Mouse (Mus musculus) embryonic facial prominence, embryonic 14.5 days (tissue): Measurements from ENCODE around the gene Gtf2a2. TPM values are rescaled to one million over a fixed set of nuclear protein-coding genes. Genes with fewer than 3 reads are reported as not detected.

Source experiments
- ATAC-seq: fragments of 200-750 bp; cut with Nextera tagmentation; 2 replicates; pipeline ENCODE4 v1.8.0; 2017; ENCODE audit warnings: low read depth, moderate number of reproducible peaks, moderate TSS enrichment
- DNase-seq: peaks from one replicate; pipeline ENCODE4 v3.0.0-alpha.2; 2015; ENCODE audit warnings: low spot score
- H3K27ac ChIP-seq: fragments of 300-500 bp; sonication (generic); replicated peaks from 2 replicates; pipeline ENCODE4 v1.5.1; 2014; ENCODE audit warnings: low read depth, mild to moderate bottlenecking, low read length, moderate library complexity
- H3K27me3 ChIP-seq: fragments of 300-500 bp; sonication (generic); replicated peaks from 2 replicates; pipeline ENCODE4 v1.6.1; 2014; ENCODE audit warnings: low read length; ENCODE audit not compliant: control insufficient read depth, insufficient read depth
- H3K36me3 ChIP-seq: fragments of 300-500 bp; sonication (generic); 2 replicates; pipeline ENCODE4 v1.6.1; 2014; ENCODE audit warnings: low read length, mixed read lengths; ENCODE audit not compliant: control insufficient read depth, insufficient read depth
- H3K4me1 ChIP-seq: fragments of 300-500 bp; sonication (generic); 2 replicates; pipeline ENCODE4 v1.6.1; 2014; ENCODE audit warnings: antibody characterized with exemption, low read length; ENCODE audit not compliant: control insufficient read depth, insufficient read depth
- H3K4me2 ChIP-seq: fragments of 300-500 bp; sonication (generic); 2 replicates; pipeline ENCODE4 v1.6.1; 2014; ENCODE audit warnings: low read depth, mild to moderate bottlenecking, low read length, moderate library complexity, mixed read lengths
- H3K4me3 ChIP-seq: fragments of 300-500 bp; sonication (generic); 2 replicates; pipeline ENCODE4 v1.5.1; 2014; ENCODE audit warnings: low read depth, mild to moderate bottlenecking, low read length
- H3K9ac ChIP-seq: fragments of 300-500 bp; sonication (generic); 2 replicates; pipeline ENCODE4 v1.6.1; 2014; ENCODE audit warnings: low read depth, mild to moderate bottlenecking, low read length, moderate library complexity, mixed read lengths
- H3K9me3 ChIP-seq: fragments of 300-500 bp; sonication (generic); 2 replicates; pipeline ENCODE4 v1.6.1; 2016; ENCODE audit warnings: low read length; ENCODE audit not compliant: control insufficient read depth
- WGBS: fragments of 180-500 bp; shearing (Covaris S2); extraction: QIAGEN DNeasy Blood & Tissue Kit; methylation state at CpG from one replicate; pipeline ENCODE4 v1.1.7; 2014; 5-methylcytosine and 5-hydroxymethylcytosine counted together
- polyA plus RNA-seq: library from polyadenylated mRNA; unstranded; fragments of >200 nt; fragmentation: Nextera tagmentation; extraction: Ambion mirVana; gene quantifications from 2 replicates; pipeline ENCODE4 v1.2.1, GENCODE M21; 2014

The Gtf2a2 gene
- polyA plus RNA-seq, 1 experiment from 2014 or later, result 192 TPM

DNA sequence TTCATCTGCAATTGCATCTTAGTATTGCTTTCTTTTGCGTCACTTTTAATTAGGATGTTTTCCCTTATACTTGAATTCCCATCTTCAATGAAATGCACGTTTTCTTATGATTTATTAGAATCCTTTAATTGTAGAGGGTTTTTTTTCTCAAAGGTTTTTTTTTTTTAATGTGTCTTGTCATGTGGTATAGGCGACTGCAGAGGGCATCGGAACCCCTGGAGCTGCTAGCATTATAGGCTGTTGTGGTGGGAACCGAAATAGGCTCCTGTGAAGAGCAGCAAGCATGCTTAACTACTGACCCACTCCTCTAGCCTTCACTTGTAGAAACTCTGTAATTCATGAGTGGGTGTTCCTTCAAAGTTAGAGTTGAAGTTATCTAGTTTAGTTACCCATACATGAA lies 22.0 kb upstream of the Gtf2a2 start:
- H3K4me2 ChIP-seq, result peak overlapping the region; percentile 77
- ATAC-seq, result no peak
- peak overlapping the region; percentile 96; the same call in 1 of the 2 replicates for H3K27ac ChIP-seq
- H3K9me3 ChIP-seq, result no peaks in the 10 kb centered on the region
- 8% methylated on average over 5 of the region's 5 CpGs for WGBS
- DNase-seq, result peak; percentile 20
- H3K4me3 ChIP-seq, result peak overlapping the region; percentile 99
- peaks cover 5% of the 10 kb centered on the region; the same call in 1 of the 2 replicates for H3K4me1 ChIP-seq
- H3K9ac ChIP-seq, result peak overlapping the region; percentile 99
- H3K27me3 ChIP-seq, result no peaks in the 10 kb centered on the region
- H3K36me3 ChIP-seq, result peaks cover 20% of the 10 kb centered on the region; the same call in 1 of the 2 replicates

DNA sequence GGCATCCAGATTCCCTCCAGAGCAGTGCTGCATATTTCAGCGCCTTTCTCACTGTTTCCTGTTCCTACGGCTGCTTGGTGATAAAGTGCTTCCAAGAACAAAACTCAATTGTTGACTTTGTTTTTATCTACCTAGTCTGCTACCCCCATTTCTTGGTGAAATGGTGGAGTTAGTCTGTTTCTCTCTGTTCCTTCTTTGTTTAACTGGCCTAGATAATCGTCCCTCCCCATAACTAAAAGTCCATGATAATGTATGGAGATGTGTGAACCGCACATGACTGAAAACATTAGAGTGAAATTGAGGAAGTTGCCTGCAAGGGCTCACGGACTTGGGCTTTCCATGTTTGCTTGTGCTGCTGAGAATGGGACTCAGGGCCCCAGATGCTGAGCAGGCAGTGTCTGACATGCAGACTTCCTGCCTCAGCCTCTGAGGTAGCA lies 19.5 kb upstream of the Gtf2a2 start:
- Histone ChIP-seq H3K4me1 (peaks cover 5% of the 10 kb centered on the region; the same call in 1 of the 2 replicates), H3K27ac (no peak overlapping the region), H3K4me2 (no peak overlapping the region), H3K9ac (no peak overlapping the region), H3K27me3 (no peaks in the 10 kb centered on the region), H3K9me3 (no peaks in the 10 kb centered on the region), H3K36me3 (peaks cover 42% of the 10 kb centered on the region), H3K4me3 (no peak overlapping the region)
- WGBS, result 69% methylated on average over 5 of the region's 5 CpGs
- ATAC-seq (no peak), DNase-seq (no peak)

DNA sequence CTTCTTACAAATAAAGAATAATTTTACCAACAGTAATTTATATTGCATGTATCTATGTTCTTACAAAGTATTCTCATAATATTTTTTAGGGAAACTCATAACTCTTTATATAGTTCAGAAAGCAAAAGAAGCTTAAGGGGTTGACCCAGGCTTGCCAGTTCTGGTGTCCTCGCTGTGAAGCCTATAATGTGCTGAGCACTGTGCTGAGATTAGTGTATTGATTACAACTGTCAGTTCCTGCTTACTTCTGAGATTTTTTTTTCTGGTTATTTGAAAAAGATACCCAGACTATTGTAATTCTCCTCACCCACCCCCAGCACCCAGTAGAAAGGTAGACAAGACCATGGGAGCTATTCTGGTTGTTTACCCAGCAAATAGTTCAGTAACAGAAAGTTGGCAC lies 18.9 kb upstream of the Gtf2a2 start:
- Histone ChIP-seq H3K36me3 (peaks cover 48% of the 10 kb centered on the region), H3K27ac (no peak overlapping the region), H3K4me2 (no peak overlapping the region), H3K4me3 (no peak overlapping the region), H3K27me3 (no peaks in the 10 kb centered on the region), H3K9ac (no peak overlapping the region), H3K9me3 (no peaks in the 10 kb centered on the region), H3K4me1 (peaks cover 5% of the 10 kb centered on the region; the same call in 1 of the 2 replicates)
- ATAC-seq, result no peak
- no peak for DNase-seq
- 80% methylated on average over 1 of the region's 1 CpGs for WGBS

DNA sequence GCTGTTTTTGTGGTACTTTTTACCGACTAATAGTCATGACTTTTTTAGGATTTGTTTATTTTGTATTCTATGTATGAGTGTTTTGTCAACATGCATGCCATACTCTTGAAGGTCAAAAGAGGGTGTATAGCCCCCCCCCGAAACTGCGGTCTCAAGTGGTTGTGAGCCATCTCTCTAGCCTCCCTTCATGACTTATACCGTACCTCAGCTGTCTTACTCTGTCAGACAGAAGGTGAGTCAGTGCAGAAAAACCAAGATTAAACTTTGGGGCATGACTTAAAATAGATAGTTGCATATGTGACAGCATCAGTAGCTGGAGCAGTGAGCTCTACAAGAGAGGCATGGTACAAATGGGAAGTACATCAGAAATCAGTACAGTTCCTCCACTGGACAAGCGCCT lies 17.8 kb upstream of the Gtf2a2 start:
- 91% methylated on average over 5 of the region's 5 CpGs for WGBS
- peaks cover 59% of the 10 kb centered on the region for H3K36me3 ChIP-seq

DNA sequence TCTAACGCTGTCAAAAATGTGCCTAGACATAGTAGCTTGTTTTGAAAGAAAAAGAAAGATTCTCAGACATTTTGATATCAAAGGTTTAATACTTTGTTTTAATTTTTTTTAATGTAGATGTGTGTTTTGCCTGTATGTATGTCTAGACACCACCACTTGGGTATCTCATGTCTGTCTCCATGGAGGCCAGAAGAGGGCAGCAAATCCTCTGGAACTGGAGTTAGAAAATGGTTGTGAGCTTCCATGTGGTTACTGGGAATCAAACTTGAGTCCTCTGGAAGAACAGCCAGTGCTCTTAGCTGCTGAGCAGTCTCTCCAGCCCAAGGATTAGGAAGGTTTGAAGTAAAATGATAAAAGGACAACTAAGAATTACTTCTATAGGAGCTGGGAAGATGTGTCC lies 13.0 kb upstream of the Gtf2a2 start:
- peaks cover 93% of the 10 kb centered on the region for H3K36me3 ChIP-seq
- no peaks in the 10 kb centered on the region for H3K9me3 ChIP-seq
- no peaks in the 10 kb centered on the region for H3K4me1 ChIP-seq
- DNase-seq (no peak), ATAC-seq (no peak)
- no peak overlapping the region for H3K4me3 ChIP-seq
- no peak overlapping the region for H3K27ac ChIP-seq
- H3K4me2 ChIP-seq, result no peak overlapping the region
- H3K9ac ChIP-seq, result no peak overlapping the region
- no peaks in the 10 kb centered on the region for H3K27me3 ChIP-seq
- WGBS, result 79% methylated on average over 1 of the region's 1 CpGs

More for the DNA sequence above, 17.8 kb upstream of the Gtf2a2 start:
- H3K4me2 ChIP-seq, result no peak overlapping the region
- peaks cover 5% of the 10 kb centered on the region; the same call in 1 of the 2 replicates for H3K4me1 ChIP-seq
- no peak overlapping the region for H3K4me3 ChIP-seq
- H3K27me3 ChIP-seq, result no peaks in the 10 kb centered on the region
- no peaks in the 10 kb centered on the region for H3K9me3 ChIP-seq
- no peak for ATAC-seq
- no peak overlapping the region for H3K9ac ChIP-seq
- H3K27ac ChIP-seq, result no peak overlapping the region
- DNase-seq, result no peak

DNA sequence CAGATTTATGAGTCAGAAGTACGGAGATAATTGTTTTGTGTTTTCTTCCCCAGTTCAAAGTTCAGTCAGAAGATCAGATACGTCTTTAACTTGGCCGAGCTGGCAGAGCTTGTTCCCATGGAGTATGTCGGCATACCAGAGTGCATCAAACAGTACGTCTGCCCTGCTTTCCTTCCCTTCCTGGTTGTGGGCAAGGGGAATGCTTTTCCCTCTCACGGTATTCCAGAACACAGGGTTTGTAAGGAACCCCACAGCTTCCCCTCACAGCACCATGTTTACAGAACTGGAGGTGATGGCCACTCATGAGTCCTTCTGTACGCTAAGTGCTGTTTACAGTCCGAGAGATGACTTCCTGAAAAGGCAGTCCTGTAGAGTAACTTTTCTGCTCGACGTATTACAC lies 8.8 kb upstream of the Gtf2a2 start:
- no peak overlapping the region for H3K27ac ChIP-seq
- no peak overlapping the region for H3K9ac ChIP-seq
- WGBS, result 83% methylated on average over 10 of the region's 10 CpGs
- peaks cover 92% of the 10 kb centered on the region for H3K36me3 ChIP-seq
- no peaks in the 10 kb centered on the region for H3K4me1 ChIP-seq
- DNase-seq, result no peak
- H3K9me3 ChIP-seq, result no peaks in the 10 kb centered on the region
- no peak for ATAC-seq
- no peak overlapping the region for H3K4me3 ChIP-seq
- H3K4me2 ChIP-seq, result no peak overlapping the region
- H3K27me3 ChIP-seq, result no peaks in the 10 kb centered on the region

DNA sequence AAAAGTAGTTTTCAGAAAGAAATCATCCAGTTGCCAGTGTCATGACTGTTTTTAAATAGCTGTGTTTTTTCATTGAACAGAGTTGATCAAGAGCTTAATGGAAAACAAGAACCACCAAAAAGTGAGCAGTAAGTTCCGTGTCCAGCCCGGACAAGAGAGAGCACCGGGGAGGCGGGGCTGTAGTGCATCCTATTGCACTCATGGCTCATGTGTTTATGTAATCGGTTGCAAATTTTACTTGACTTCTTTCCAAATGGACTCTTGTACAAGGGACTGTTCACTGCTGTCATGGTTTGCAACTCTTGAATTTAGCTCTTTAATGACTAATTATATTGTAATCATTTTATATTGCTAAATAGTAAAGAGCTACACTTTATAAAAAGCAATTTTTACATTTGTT lies 5.4 kb upstream of the Gtf2a2 start:
- H3K27ac ChIP-seq, result no peak overlapping the region
- H3K4me2 ChIP-seq, result no peak overlapping the region
- no peaks in the 10 kb centered on the region for H3K9me3 ChIP-seq
- H3K9ac ChIP-seq, result no peak overlapping the region
- H3K4me1 ChIP-seq, result 0 out of 2 replicates have a peak, but pooled peaks cover 2% of the 10 kb centered on the region
- DNase-seq (no peak), ATAC-seq (no peak)
- no peaks in the 10 kb centered on the region for H3K27me3 ChIP-seq
- H3K4me3 ChIP-seq, result no peak overlapping the region
- peaks cover 72% of the 10 kb centered on the region for H3K36me3 ChIP-seq
- 91% methylated on average over 5 of the region's 5 CpGs for WGBS

DNA sequence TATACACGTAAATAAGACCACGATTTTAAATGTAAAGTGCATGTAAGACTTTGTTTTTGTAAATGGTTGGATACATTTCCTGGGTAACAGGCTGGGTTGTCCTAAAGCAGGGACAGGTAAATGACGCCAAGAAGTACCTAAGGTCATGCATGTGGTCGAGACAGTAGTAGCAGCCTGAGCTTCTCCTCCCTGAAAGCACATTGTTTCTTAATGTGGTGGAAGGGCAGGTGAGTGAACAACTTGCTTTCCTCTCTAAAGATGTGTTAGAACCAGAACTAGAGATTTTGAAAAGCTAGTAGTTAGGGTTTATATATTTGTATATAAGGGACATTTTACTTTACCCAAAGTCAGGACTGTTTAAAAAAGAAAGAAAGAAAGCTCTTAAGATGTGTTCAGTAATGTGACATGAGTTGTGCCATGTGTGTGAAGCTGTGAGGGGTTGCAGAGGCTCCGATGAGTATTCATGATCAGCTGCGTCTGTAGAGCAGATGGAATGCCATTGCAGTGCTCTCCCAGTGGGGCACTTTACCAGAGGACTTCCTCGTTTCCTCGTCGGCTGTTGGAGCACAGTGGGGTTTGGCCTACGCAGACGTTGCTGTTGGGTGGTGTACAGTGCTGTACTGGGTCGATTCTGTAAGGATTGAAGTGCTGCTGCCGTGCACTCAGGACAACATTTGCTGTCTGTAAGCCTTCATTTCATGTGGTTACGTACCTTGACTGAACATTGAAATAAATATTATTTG lies 4.7 kb upstream of the Gtf2a2 start:
- Histone ChIP-seq H3K9ac (no peak overlapping the region), H3K4me1 (0 out of 2 replicates have a peak, but pooled peaks cover 3% of the 10 kb centered on the region), H3K27me3 (no peaks in the 10 kb centered on the region), H3K4me2 (no peak overlapping the region), H3K36me3 (peaks cover 66% of the 10 kb centered on the region), H3K4me3 (no peak overlapping the region), H3K9me3 (no peaks in the 10 kb centered on the region), H3K27ac (no peak overlapping the region)
- 86% methylated on average over 14 of the region's 14 CpGs for WGBS
- DNase-seq (no peak), ATAC-seq (no peak)
